Mouse (Mus musculus) monocyte, adult 5-6 weeks (primary cell): ENCODE data around the gene Fndc5. TPM values are rescaled to one million over a fixed set of nuclear protein-coding genes. Genes with fewer than 3 reads are reported as not detected.

ENCODE experiments used
- ATAC-seq: fragments of 153-309, 156-312 bp; replicated peaks from 2 replicates; pipeline ENCODE4 v1.8.0; 2017; ENCODE audit warnings: mild to moderate bottlenecking; ENCODE audit not compliant: low TSS enrichment, insufficient number of reproducible peaks, severe bottlenecking, poor library complexity, low FRiP score
- total RNA-seq: library from RNA; stranded (forward); fragments of 200-1000, 200-491, 200-594 nt; gene quantifications from 3 replicates; pipeline ENCODE4 v1.2.3, GENCODE M21; 2017

Fndc5 gene
- total RNA-seq, 1 experiment from 2014 or later: not detected

- ATAC-seq: peak; percentile 95
Observed at GRCm38 (mm10) chr4:129189542-129190519, 53.0 kb downstream of the Fndc5 start, which contains the start of the genes S100pbp and Yars. TSS of gene S100pbp (minus strand) at chr4:129189727. TSS of gene Yars (plus strand) at chr4:129189760.

GRCm38 (mm10) chr4:129190538-129190937 is 53.7 kb downstream of the Fndc5 start:
- no peak for ATAC-seq

GRCm38 (mm10) chr4:129191691-129192090 is 54.9 kb downstream of the Fndc5 start:
- ATAC-seq: no peak

Other genes starting within 250 kb of the Fndc5 start
- gene Azin2, start 174.6 kb upstream of the Fndc5 start, total RNA-seq: 2.2 to 11.7 TPM (median 5.8 TPM) in 3 replicates
- 62.2 to 89.0 TPM (median 73.4 TPM) in 3 replicates for gene Ak2, start 145.0 kb upstream of the Fndc5 start, total RNA-seq
- gene Rnf19b, start 78.7 kb upstream of the Fndc5 start, total RNA-seq: 223 to 304 TPM (median 264 TPM) in 3 replicates
- gene Tmem54, start 31.5 kb upstream of the Fndc5 start, total RNA-seq: not detected in 3 replicates
- gene Hpca, start 15.0 kb upstream of the Fndc5 start, total RNA-seq: not detected in 3 replicates
- 24.0 to 32.0 TPM (median 30.6 TPM) in 3 replicates for gene S100pbp, start 52.7 kb downstream of the Fndc5 start, total RNA-seq
- 30.1 to 41.8 TPM (median 33.8 TPM) in 3 replicates for gene Yars, start 52.8 kb downstream of the Fndc5 start, total RNA-seq
- gene C77080, start 124.4 kb downstream of the Fndc5 start, total RNA-seq: 0.32 to 0.57 TPM in 2 of 3 replicates, not detected in the other
- gene Sync, start 150.6 kb downstream of the Fndc5 start, total RNA-seq: 0.75 TPM in 1 of 3 replicates, not detected in the others
- 82.3 to 106 TPM (median 84.6 TPM) in 3 replicates for gene Rbbp4, start 198.4 kb downstream of the Fndc5 start, total RNA-seq
- 58.5 to 68.8 TPM (median 66.8 TPM) in 3 replicates for gene Zbtb8os, start 198.7 kb downstream of the Fndc5 start, total RNA-seq
- 1.7 to 7.3 TPM (median 4.5 TPM) in 3 replicates for gene Zbtb8a, start 241.1 kb downstream of the Fndc5 start, total RNA-seq